Mouse (Mus musculus) gonadal fat pad, adult 2 months (tissue): ENCODE data around the gene Nae1. TPM values are rescaled to one million over a fixed set of nuclear protein-coding genes. Genes with fewer than 3 reads are reported as not detected.

Experiments
- DNase-seq: peaks from one replicate; pipeline ENCODE4 v3.0.0-alpha.2; 2012; ENCODE audit warnings: low read depth
- polyA plus RNA-seq: library from polyadenylated mRNA; depleted of rRNA; stranded (reverse); fragments of >200 nt; gene quantifications from 2 replicates; pipeline ENCODE4 v1.2.3, GENCODE M21; 2012; rRNA removed

Gene Nae1
- polyA plus RNA-seq, 1 experiment: 20.5 TPM

- no peak for DNase-seq
Measured at GRCm38 (mm10) chr8:104529671-104530070, 4.8 kb downstream of the Nae1 start.

DNA sequence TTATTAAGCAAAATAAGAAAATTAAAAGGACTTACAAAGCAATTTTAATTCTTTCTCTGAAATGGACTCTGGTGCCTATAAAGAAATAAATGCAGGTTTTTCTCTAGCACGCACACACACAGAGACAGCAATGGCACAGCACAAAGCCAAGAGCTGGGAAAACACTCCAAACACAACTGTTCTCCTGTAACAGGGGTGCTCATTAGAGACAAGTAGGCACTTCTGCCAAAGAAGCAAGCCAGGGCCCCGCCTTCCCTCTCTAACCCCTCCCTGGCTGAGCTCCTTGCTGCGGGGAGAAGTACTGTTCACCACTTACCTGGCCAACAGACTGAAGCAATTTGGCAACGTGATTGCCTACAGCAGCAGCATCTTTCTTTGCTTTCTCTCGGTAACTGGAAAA lies 16.6 kb downstream of the Nae1 start:
- no peak for DNase-seq

GRCm38 (mm10) chr8:104510134-104510533 lies 24.3 kb downstream of the Nae1 start:
- no peak for DNase-seq

GRCm38 (mm10) chr8:104509061-104510006 lies 25.1 kb downstream of the Nae1 start, which contains the start of gene Terb1:
Gene Terb1 (minus strand): TSS chr8:104509910.
- DNase-seq: no peak

- no peak for DNase-seq
Measured at GRCm38 (mm10) chr8:104479091-104479490, 55.3 kb downstream of the Nae1 start.

- no peak for DNase-seq
Measured at GRCm38 (mm10) chr8:104472465-104472864, 62.0 kb downstream of the Nae1 start.

DNA sequence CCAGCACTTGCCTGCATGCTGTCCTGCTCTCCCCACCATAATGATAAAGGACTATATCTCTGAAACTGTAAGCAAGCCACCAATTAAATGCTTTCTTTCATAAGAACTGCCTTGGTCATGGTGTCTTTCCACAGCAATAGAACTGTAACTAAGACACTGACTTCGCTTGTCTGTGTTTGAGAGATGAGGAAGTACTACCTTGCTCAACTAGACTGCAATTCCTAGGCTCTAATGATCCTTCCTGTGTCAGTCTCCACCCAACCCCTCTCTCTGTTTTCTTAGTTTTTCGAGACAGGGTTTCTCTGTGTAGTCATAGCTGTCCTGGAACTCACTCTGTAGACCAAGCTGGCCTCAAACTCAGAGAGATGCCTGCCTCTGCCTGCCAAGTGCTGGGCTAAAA lies 67.0 kb downstream of the Nae1 start:
- no peak for DNase-seq

Other genes starting within 250 kb of the Nae1 start
- 1.5 and 2.5 TPM in 2 replicates for gene Cmtm2a, start 241.5 kb downstream of the Nae1 start, polyA plus RNA-seq
- gene Gm45711, start 224.6 kb downstream of the Nae1 start, polyA plus RNA-seq: 0.29 TPM in 1 of 2 replicates, not detected in the other
- gene Cmtm1, start 224.5 kb downstream of the Nae1 start, polyA plus RNA-seq: 0.11 TPM in 1 of 2 replicates, not detected in the other
- not detected in 2 replicates for gene Gm11020, start 213.1 kb downstream of the Nae1 start, polyA plus RNA-seq
- gene Cmtm2b, start 212.4 kb downstream of the Nae1 start, polyA plus RNA-seq: 1.0 and 2.9 TPM in 2 replicates
- gene Cmtm3, start 195.2 kb downstream of the Nae1 start, polyA plus RNA-seq: 60.8 and 67.8 TPM in 2 replicates
- gene Cmtm4, start 138.8 kb downstream of the Nae1 start, polyA plus RNA-seq: 25.5 and 33.2 TPM in 2 replicates
- 26.2 and 29.2 TPM in 2 replicates for gene Dync1li2, start 91.6 kb downstream of the Nae1 start, polyA plus RNA-seq
- gene Terb1, start 24.7 kb downstream of the Nae1 start, polyA plus RNA-seq: 0.15 and 0.26 TPM in 2 replicates
- 17.3 and 17.8 TPM in 2 replicates for gene Car7, start 52 bp upstream of the Nae1 start, polyA plus RNA-seq
- gene Pdp2, start 56.8 kb upstream of the Nae1 start, polyA plus RNA-seq: 7.6 and 8.6 TPM in 2 replicates
- 100 and 203 TPM in 2 replicates for gene Cdh16, start 89.8 kb upstream of the Nae1 start, polyA plus RNA-seq
- 9.4 and 16.2 TPM in 2 replicates for gene Rrad, start 96.7 kb upstream of the Nae1 start, polyA plus RNA-seq
- gene Ciao2b, start 107.3 kb upstream of the Nae1 start, polyA plus RNA-seq: 32.9 and 38.5 TPM in 2 replicates
- gene Ces2a, start 199.4 kb upstream of the Nae1 start, polyA plus RNA-seq: 0.38 and 1.1 TPM in 2 replicates